Mouse (Mus musculus) 416B (cell line): ENCODE measurements at regions not wholly inside any gene's neighbourhood (a gene's known extent, or its start where the extent isn't known, plus 50 kb on each side); places are given as distances from the start of the nearest gene placed in this dataset.

Experiments used
- DNase-seq: peaks from one replicate; pipeline ENCODE4 v3.0.0; 2011; ENCODE audit warnings: low read depth

- DNase-seq: no peak
These were observed 54.7 kb upstream of the Krtap11-1 start for GRCm38 (mm10) chr16:89625710-89626109.

GRCm38 (mm10) chr16:89625253-89625652 is 54.3 kb upstream of the Krtap11-1 start:
- DNase-seq: no peak
